Mouse (Mus musculus) CH12.LX (cell line): Measurements from ENCODE around the gene Fam19a2.

Experiments
- BHLHE40 ChIP-seq: IDR thresholded peaks from 2 replicates; pipeline ENCODE4 v1.6.1; 2011; ENCODE audit warnings: mild to moderate bottlenecking, low read depth, low read length, improper control_type of control experiment
- CTCF ChIP-seq, 2 experiments: IDR thresholded peaks in 1 of 2; conservative IDR thresholded peaks in 1 of 2; 2 replicates each; pipeline ENCODE4 v1.5.1; 2011 to 2012; ENCODE audit warnings: low read depth in 2 of 2, low read length in 2 of 2, improper control_type of control experiment in 1 of 2, inconsistent platforms in 1 of 2, mild to moderate bottlenecking in 1 of 2, moderate library complexity in 1 of 2
- ETS1 ChIP-seq: conservative IDR thresholded peaks from 2 replicates; pipeline ENCODE4 v1.6.1; 2012; ENCODE audit warnings: low read depth, mild to moderate bottlenecking, inconsistent platforms, low read length, improper control_type of control experiment, moderate library complexity
- JUND ChIP-seq: conservative IDR thresholded peaks from 2 replicates; pipeline ENCODE4 v1.6.1; 2011; ENCODE audit warnings: low read depth, low read length, improper control_type of control experiment
- MAFK ChIP-seq: IDR thresholded peaks from 2 replicates; pipeline ENCODE4 v1.6.1; 2011; ENCODE audit warnings: low read length, improper control_type of control experiment; ENCODE audit not compliant: insufficient replicate concordance
- MAX ChIP-seq: IDR thresholded peaks from 2 replicates; pipeline ENCODE4 v1.6.1; 2011; ENCODE audit warnings: low read length, improper control_type of control experiment
- POLR2A ChIP-seq: IDR thresholded peaks from 2 replicates; pipeline ENCODE4 v1.6.1; 2011; ENCODE audit warnings: low read depth, mild to moderate bottlenecking, improper control_type of control experiment, low read length
- POLR2AphosphoS2 ChIP-seq: IDR thresholded peaks from 2 replicates; pipeline ENCODE4 v1.6.1; 2011; ENCODE audit warnings: low read depth, low read length, improper control_type of control experiment
- SIN3A ChIP-seq: IDR thresholded peaks from 2 replicates; pipeline ENCODE4 v1.6.1; 2012; ENCODE audit warnings: low read length, improper control_type of control experiment, inconsistent platforms
- ZMIZ1 ChIP-seq: IDR thresholded peaks from 2 replicates; pipeline ENCODE4 v1.6.1; 2012; ENCODE audit warnings: low read depth, mild to moderate bottlenecking, inconsistent platforms, low read length, improper control_type of control experiment

GRCm38 (mm10) chr10:123702595-123702994, 438.8 kb downstream of the Fam19a2 start:
- TF ChIP-seq POLR2A (no peak), MAFK (no peak), ZMIZ1 (no peak), POLR2AphosphoS2 (no peak), MAX (no peak), BHLHE40 (no peak), CTCF (conservative IDR thresholded peaks at IDR 0.05 in 1 of 2, IDR thresholded peaks at IDR 0.05 in 1 of 2; ENCODE audit: low read depth in 2 of 2, low read length in 2 of 2) (no peak), SIN3A (no peak), ETS1 (no peak), JUND (no peak)
